Mouse (Mus musculus) heart, embryonic 10.5 days (tissue): ENCODE measurements around the gene Phlda2. TPM values are rescaled to one million over a fixed set of nuclear protein-coding genes. Genes with fewer than 3 reads are reported as not detected.

Experiments used
- DNase-seq: peaks from one replicate; pipeline ENCODE4 v3.0.0-alpha.2; 2017; ENCODE audit warnings: low spot score
- H3K27ac ChIP-seq: fragments of 300-500 bp; sonication (generic); 2 replicates; pipeline ENCODE4 v1.5.1; 2016; ENCODE audit warnings: mild to moderate bottlenecking
- H3K27me3 ChIP-seq: fragments of 300-500 bp; sonication (generic); 2 replicates; pipeline ENCODE4 v1.6.1; 2016; ENCODE audit warnings: mild to moderate bottlenecking; ENCODE audit not compliant: poor library complexity, insufficient read depth, severe bottlenecking
- H3K36me3 ChIP-seq: fragments of 300-500 bp; sonication (generic); 2 replicates; pipeline ENCODE4 v1.6.1; 2016; ENCODE audit warnings: mild to moderate bottlenecking, moderate library complexity
- H3K4me1 ChIP-seq: fragments of 300-500 bp; sonication (generic); 2 replicates; pipeline ENCODE4 v1.6.1; 2016; ENCODE audit warnings: mild to moderate bottlenecking
- H3K4me3 ChIP-seq: fragments of 300-500 bp; sonication (generic); 2 replicates; pipeline ENCODE4 v1.5.1; 2016; ENCODE audit warnings: mild to moderate bottlenecking, moderate library complexity
- H3K9me3 ChIP-seq: fragments of 300-500 bp; sonication (generic); 2 replicates; pipeline ENCODE4 v1.6.1; 2016; ENCODE audit warnings: mild to moderate bottlenecking, moderate library complexity
- WGBS: fragments of 180-500 bp; shearing (Covaris S2); methylation state at CpG from one replicate; pipeline ENCODE4 v1.1.7; 2016; 5-methylcytosine and 5-hydroxymethylcytosine counted together
- polyA plus RNA-seq: library from polyadenylated mRNA; unstranded; fragments of >200 nt; fragmentation: Nextera tagmentation; extraction: Ambion mirVana; gene quantifications from 2 replicates; pipeline ENCODE4 v1.2.1, GENCODE M21; 2016

The Phlda2 gene
- polyA plus RNA-seq, 1 experiment from 2014 or later: 9.8 TPM

- Histone ChIP-seq H3K27ac (no peak overlapping the region), H3K9me3 (no peaks in the 10 kb centered on the region), H3K27me3 (peaks cover 69% of the 10 kb centered on the region), H3K36me3 (no peaks in the 10 kb centered on the region), H3K4me1 (peaks cover 5% of the 10 kb centered on the region; the same call in 1 of the 2 replicates), H3K4me3 (no peak overlapping the region)
- DNase-seq: no peak
- WGBS: 67% methylated on average over 8 of the region's 8 CpGs
Measured at GRCm38 (mm10) chr7:143495104-143495961, 7.6 kb downstream of the Phlda2 start.

- no peak overlapping the region for H3K4me3 ChIP-seq
- no peak overlapping the region for H3K27ac ChIP-seq
- no peaks in the 10 kb centered on the region for H3K36me3 ChIP-seq
- peaks cover 7% of the 10 kb centered on the region; the same call in 1 of the 2 replicates for H3K4me1 ChIP-seq
- H3K27me3 ChIP-seq: peaks cover 68% of the 10 kb centered on the region
- no peak for DNase-seq
- no peaks in the 10 kb centered on the region for H3K9me3 ChIP-seq
- 77% methylated on average over 6 of the region's 6 CpGs for WGBS
Measured at GRCm38 (mm10) chr7:143493616-143494126, 9.3 kb downstream of the Phlda2 start.

GRCm38 (mm10) chr7:143489735-143490134, 13.2 kb downstream of the Phlda2 start:
- peaks cover 59% of the 10 kb centered on the region for H3K27me3 ChIP-seq
- peaks cover 4% of the 10 kb centered on the region; the same call in 1 of the 2 replicates for H3K4me1 ChIP-seq
- H3K36me3 ChIP-seq: no peaks in the 10 kb centered on the region
- DNase-seq: no peak
- no peaks in the 10 kb centered on the region for H3K9me3 ChIP-seq
- 77% methylated on average over 6 of the region's 6 CpGs for WGBS
- no peak overlapping the region for H3K4me3 ChIP-seq
- no peak overlapping the region for H3K27ac ChIP-seq

- Histone ChIP-seq H3K27ac (no peak overlapping the region), H3K27me3 (peaks cover 61% of the 10 kb centered on the region), H3K4me3 (no peak overlapping the region), H3K4me1 (peaks cover 15% of the 10 kb centered on the region), H3K9me3 (no peaks in the 10 kb centered on the region), H3K36me3 (no peaks in the 10 kb centered on the region)
- DNase-seq: no peak
- 25% methylated on average over 6 of the region's 6 CpGs for WGBS
Measured at GRCm38 (mm10) chr7:143482541-143482940, 20.4 kb downstream of the Phlda2 start.

- Histone ChIP-seq H3K27ac (no peak overlapping the region), H3K4me3 (no peak overlapping the region), H3K4me1 (peaks cover 15% of the 10 kb centered on the region), H3K27me3 (peaks cover 66% of the 10 kb centered on the region), H3K9me3 (no peaks in the 10 kb centered on the region), H3K36me3 (no peaks in the 10 kb centered on the region)
- DNase-seq: no peak
- WGBS: 46% methylated on average over 5 of the region's 5 CpGs
Measured at GRCm38 (mm10) chr7:143481806-143482387, 21.1 kb downstream of the Phlda2 start.

GRCm38 (mm10) chr7:143480498-143480897, 22.5 kb downstream of the Phlda2 start:
- Histone ChIP-seq H3K4me3 (no peak overlapping the region), H3K4me1 (peaks cover 15% of the 10 kb centered on the region), H3K9me3 (no peaks in the 10 kb centered on the region), H3K36me3 (no peaks in the 10 kb centered on the region), H3K27ac (no peak overlapping the region), H3K27me3 (peaks cover 70% of the 10 kb centered on the region)
- WGBS: 26% methylated on average over 13 of the region's 13 CpGs
- DNase-seq: no peak

GRCm38 (mm10) chr7:143477800-143478199, 25.1 kb downstream of the Phlda2 start:
- no peak for DNase-seq
- Histone ChIP-seq H3K27me3 (peaks cover 60% of the 10 kb centered on the region), H3K4me1 (peaks cover 17% of the 10 kb centered on the region), H3K9me3 (no peaks in the 10 kb centered on the region), H3K36me3 (no peaks in the 10 kb centered on the region), H3K27ac (no peak overlapping the region), H3K4me3 (no peak overlapping the region)
- WGBS: 86% methylated on average over 5 of the region's 5 CpGs

GRCm38 (mm10) chr7:143476702-143477335, 26.1 kb downstream of the Phlda2 start:
- WGBS: 88% methylated on average over 3 of the region's 3 CpGs

GRCm38 (mm10) chr7:143475876-143476275, 27.1 kb downstream of the Phlda2 start:
- no peak for DNase-seq
- Histone ChIP-seq H3K27me3 (peaks cover 48% of the 10 kb centered on the region), H3K36me3 (no peaks in the 10 kb centered on the region), H3K4me3 (no peak overlapping the region), H3K9me3 (no peaks in the 10 kb centered on the region), H3K4me1 (peaks cover 11% of the 10 kb centered on the region), H3K27ac (no peak overlapping the region)
- whole genome bisulfite sequencing: 68% methylated on average over 11 of the region's 11 CpGs

More at GRCm38 (mm10) chr7:143476702-143477335, 26.1 kb downstream of the Phlda2 start:
- no peaks in the 10 kb centered on the region for H3K9me3 ChIP-seq
- DNase-seq: no peak
- no peak overlapping the region for H3K27ac ChIP-seq
- no peak overlapping the region for H3K4me3 ChIP-seq
- no peaks in the 10 kb centered on the region for H3K36me3 ChIP-seq
- H3K27me3 ChIP-seq: peaks cover 57% of the 10 kb centered on the region
- H3K4me1 ChIP-seq: peaks cover 12% of the 10 kb centered on the region

- DNase-seq: no peak
- Histone ChIP-seq H3K4me3 (no peak overlapping the region), H3K4me1 (peaks cover 6% of the 10 kb centered on the region), H3K27me3 (peaks cover 37% of the 10 kb centered on the region), H3K36me3 (no peaks in the 10 kb centered on the region), H3K27ac (no peak overlapping the region), H3K9me3 (no peaks in the 10 kb centered on the region)
- whole genome bisulfite sequencing: 31% methylated on average over 10 of the region's 10 CpGs
Measured at GRCm38 (mm10) chr7:143474811-143475210, 28.1 kb downstream of the Phlda2 start.

GRCm38 (mm10) chr7:143473347-143474101, 29.4 kb downstream of the Phlda2 start, which contains the start of gene Slc22a18:
Gene Slc22a18, plus strand, starts transcription at chr7:143473736.
- WGBS: 48% methylated on average over 4 of the region's 4 CpGs

GRCm38 (mm10) chr7:143469946-143470345, 33.0 kb downstream of the Phlda2 start:
- Histone ChIP-seq H3K4me1 (peaks cover 35% of the 10 kb centered on the region), H3K36me3 (no peaks in the 10 kb centered on the region), H3K4me3 (0 out of 2 replicates have a peak overlapping the region, but pooled peaks have one; percentile 32), H3K27ac (peak overlapping the region; percentile 53; the same call in 1 of the 2 replicates), H3K27me3 (peaks cover 20% of the 10 kb centered on the region), H3K9me3 (no peaks in the 10 kb centered on the region)
- peak; percentile 88 for DNase-seq
- WGBS: 11% methylated on average over 8 of the region's 8 CpGs

More at GRCm38 (mm10) chr7:143473347-143474101, 29.4 kb downstream of the Phlda2 start, which contains the start of gene Slc22a18:
- Histone ChIP-seq H3K36me3 (no peaks in the 10 kb centered on the region), H3K27me3 (peaks cover 25% of the 10 kb centered on the region), H3K4me3 (no peak within 1 kb of the TSS), H3K9me3 (no peaks in the 10 kb centered on the region), H3K4me1 (peaks cover 13% of the 10 kb centered on the region), H3K27ac (no peak within 1 kb of the TSS)
- no peak for DNase-seq
